Mouse (Mus musculus) left cerebral cortex, postnatal 25 days (tissue): Measurements from ENCODE around the gene Exosc1. TPM values are rescaled to one million over a fixed set of nuclear protein-coding genes. Genes with fewer than 3 reads are reported as not detected.
A peak's percentile ranks its signal among the peaks of the same experiment; 100 is the strongest.
"Not testable (repeated sequence)": the region's sequence is repeated elsewhere in the genome, so short reads cannot be mapped to it uniquely, and the experiment has no call there.

Experiments used
- DNase-seq, 2 experiments: peaks; one replicate each; pipeline ENCODE4 v3.0.0; 2022; ENCODE audit warnings: low spot score in 2 of 2, mixed read lengths in 1 of 2
- intact Hi-C: fragments of 180-260 bp; cut with DNase I; formaldehyde crosslinking; loops from one replicate; pipeline ENCODE4 v1.15.1; 2025
- total RNA-seq, 2 experiments: library from RNA; stranded (reverse); gene quantifications; 2 replicates each; pipeline ENCODE4 v1.2.3; 2021

The Exosc1 gene
- total RNA-seq, 2 experiments from 2014 or later: 28.0 to 28.5 TPM

GRCm38 (mm10) chr19:41916853-41917252, 16.4 kb downstream of the Exosc1 start:
- DNase-seq: no peak
- intact Hi-C loops: no loop called here

DNA sequence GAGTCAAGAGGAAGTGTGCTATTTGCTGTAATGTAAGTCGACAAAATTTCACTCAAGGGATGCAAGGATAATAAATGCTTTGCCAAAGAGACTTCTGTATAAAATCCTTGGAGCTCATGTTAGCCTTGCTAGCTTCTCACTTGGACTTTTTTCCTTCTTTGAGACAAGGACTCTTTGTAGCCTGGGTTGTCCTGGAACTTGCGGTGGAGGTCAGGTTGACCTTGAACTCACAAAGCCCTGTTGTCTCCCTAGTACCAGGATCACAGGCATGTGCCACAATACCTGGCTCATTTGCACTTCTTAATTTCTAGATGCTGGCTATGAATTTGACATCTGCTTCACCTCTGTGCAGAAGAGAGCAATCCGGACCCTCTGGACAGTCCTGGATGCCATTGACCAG, 17.9 kb downstream of the Exosc1 start:
- no peak for DNase-seq
- intact Hi-C loops: no loop called here

- DNase-seq, intact Hi-C loops: not testable (repeated sequence)
These were observed 18.7 kb downstream of the Exosc1 start for GRCm38 (mm10) chr19:41914592-41914882.

DNA sequence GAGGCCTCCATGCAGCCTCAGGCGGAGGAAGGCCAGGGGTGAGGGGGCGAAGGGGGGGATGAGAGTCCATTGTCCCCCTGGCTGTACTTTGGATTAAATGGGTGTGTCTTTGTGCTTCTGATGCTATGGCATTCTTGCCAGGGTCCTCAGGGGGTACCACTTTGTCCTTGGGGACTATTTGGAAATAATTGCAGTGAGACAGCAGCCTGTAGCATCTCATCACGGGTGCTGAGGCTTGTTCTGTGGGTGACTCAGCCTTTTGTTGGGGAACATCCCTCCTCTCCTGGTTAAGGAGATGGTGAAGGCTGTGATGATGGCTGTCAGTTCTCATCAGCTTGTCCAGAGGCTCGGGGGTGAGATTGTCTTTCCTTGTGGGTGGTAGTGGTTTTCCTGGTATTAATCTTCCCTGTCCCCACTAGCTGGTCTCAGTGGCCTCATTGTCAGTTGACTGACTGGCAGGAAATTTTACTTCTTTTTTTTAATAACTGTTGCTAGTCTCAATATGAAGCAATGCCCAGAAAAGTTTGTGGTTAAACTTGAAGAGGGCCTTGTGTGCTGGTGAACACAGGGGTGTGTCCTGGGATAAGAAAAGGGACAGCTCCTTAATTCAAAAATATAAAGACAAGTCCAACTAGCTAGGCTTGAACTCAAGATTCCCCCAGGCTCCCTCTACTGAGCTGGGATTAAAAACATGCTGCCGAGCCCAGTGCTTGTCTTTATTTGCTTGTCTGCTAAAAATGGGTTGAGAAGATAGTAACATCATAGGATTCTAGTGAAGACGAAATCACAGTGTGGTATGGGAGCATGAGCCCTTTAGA, 19.2 kb downstream of the Exosc1 start:
- intact Hi-C loops: no loop called here
- DNase-seq: no peak

DNA sequence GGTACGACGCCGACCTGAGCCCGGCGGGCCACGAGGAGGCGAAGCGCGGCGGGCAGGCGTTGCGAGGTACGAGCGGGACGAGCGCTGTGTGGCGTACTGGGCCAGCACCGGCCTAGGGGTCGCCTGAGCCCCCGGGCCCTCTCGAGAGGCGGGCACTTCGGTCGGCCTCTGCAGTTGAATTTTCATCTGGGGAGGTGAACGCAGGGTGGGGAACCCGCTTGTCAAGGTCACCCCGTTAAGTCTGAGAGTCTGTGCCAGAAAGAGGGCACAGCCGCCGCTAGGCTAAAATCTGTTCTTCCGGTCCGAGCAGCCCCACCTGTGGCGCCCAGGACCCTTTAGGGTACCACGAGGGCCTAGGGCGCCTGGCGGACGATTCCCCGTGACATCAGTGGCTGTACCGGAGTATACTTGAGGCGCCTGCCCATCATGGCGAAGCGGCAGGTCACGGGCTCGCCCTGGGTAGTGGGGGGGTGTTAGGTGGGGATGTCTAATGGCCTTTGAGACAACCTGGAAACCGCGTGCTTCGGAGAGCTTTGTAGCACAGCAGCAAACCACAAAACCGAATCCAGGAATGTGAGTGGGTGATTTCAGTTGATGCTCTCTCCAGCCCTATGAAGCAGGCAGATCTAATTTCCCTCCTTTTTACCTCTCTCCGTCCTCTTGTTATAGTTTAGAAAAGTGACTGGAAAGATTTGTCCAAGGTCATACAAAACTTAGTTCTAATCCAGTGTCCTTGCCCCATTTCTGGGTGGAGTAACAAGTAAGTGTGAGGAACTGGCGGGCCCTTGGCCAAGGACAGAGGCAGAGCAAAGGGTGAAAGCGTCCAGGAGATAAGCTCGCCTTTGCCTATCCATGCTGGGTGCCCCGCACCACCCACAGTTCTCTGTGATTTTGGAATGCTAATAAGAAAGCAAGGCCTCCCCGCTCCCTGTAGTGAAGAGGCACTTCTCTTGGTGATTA, 20.8 kb downstream of the Exosc1 start:
- intact Hi-C loops: no loop called here
- DNase-seq: peak in 1 of 2 experiments; percentile 25

GRCm38 (mm10) chr19:41911178-41912073, 21.8 kb downstream of the Exosc1 start, which contains the start of gene Pgam1:
TSS of gene Pgam1 (plus strand) at chr19:41911923.
- DNase-seq: peak; percentile 95 to 98
- intact Hi-C loops: no loop called here

DNA sequence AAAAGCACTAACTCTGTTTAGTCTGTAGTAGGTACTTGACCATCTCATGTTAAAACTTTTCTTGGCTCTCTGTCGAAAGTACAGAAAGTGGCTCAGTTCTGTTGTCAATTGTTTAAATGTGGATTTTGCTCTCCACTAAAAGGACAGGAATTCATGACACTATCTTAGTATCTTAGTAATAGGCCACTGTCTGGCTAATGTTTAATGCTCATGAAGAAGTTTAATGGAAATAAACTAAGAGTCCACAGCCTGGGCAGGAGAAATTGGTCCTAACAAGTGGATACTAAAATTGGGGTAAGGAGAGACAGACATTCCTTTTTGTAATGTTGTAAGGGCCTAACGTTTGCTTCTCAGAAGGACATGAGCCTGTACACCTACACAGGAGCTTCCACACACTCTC, 22.8 kb downstream of the Exosc1 start:
- DNase-seq: no peak
- intact Hi-C loops: no loop called here

- intact Hi-C loops: no loop called here
- DNase-seq: no peak
These were observed 24.5 kb downstream of the Exosc1 start for GRCm38 (mm10) chr19:41908736-41909135.

- intact Hi-C loops: no loop called here
- DNase-seq: peak in 1 of 2 experiments; percentile 14
These were observed 26.0 kb downstream of the Exosc1 start for GRCm38 (mm10) chr19:41907079-41907760.

DNA sequence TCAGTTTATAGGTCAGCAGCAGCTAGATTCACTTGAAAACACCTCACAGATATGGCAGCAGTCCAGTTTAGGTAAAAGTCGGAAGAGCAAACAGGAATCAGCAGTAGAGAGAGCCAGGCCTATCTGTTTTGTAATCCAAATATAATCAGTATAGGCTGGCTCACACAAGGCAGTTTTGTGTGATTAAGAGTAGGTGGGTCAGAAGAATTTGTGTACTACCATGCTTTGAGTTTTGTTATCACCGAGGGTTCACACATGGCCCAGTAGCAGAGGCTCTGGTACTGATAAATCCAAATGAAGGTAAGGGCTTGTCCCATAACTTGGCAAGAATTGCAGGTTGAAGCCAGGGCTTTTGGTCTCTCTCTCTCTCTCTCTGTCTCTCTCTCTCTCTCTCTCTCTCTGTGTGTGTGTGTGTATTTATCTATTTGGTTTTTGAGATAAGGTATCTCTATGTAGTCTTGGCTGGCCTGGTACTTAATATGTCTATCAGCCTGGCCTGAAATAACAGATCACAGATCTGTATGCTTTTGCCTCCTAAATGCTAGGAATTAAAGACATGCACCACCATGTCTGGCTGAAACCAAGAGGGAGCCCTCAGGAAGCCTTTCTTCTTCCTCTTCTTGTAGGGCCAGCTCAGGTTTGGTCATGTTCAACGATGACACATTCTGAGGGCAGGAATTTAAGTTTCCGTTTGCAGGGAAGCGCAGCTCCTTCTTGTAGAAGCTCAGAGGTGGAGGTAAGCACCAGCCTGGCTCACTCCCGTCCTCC, 26.7 kb downstream of the Exosc1 start:
- intact Hi-C loops: no loop called here
- DNase-seq: no peak

- intact Hi-C loops: no loop called here
These were observed 28.0 kb downstream of the Exosc1 start for GRCm38 (mm10) chr19:41905246-41905645.

DNA sequence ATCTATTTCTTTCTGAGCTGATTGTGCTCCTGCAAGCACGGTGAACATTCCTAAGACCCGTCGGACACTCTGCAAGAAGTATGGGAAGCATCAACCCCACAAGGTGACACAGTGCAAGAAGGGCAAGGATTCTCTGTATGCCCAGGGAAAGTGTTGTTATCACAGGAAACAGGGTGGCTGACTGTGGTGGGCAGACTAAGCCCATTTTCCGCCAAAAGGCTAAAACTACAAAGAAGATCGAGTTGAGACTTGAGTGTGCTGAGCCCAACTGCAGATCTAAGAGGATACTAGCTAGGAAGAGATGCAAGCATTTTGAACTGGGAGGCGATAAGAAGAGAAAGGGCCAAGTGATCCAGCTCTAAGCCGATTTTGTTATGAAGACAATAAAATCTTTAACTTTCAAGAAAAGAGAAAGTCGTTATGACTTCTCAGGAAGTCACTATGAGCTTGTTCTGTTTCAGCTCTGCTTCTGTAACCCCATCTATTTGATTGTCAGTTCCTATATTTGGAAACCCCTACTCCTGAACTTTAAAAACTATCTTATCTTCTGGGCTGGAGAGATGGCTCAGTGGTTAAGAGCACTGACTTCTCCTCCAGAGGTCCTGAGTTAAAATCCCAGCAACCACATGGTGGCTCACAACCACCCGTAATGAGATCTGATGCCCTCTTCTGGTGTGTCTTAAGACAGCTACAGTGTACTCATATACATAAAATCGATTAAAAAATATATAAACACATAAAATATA, 30.2 kb downstream of the Exosc1 start:
- intact Hi-C loops: no loop called here
- no peak for DNase-seq

More at GRCm38 (mm10) chr19:41905246-41905645, 28.0 kb downstream of the Exosc1 start:
- DNase-seq: no peak

DNA sequence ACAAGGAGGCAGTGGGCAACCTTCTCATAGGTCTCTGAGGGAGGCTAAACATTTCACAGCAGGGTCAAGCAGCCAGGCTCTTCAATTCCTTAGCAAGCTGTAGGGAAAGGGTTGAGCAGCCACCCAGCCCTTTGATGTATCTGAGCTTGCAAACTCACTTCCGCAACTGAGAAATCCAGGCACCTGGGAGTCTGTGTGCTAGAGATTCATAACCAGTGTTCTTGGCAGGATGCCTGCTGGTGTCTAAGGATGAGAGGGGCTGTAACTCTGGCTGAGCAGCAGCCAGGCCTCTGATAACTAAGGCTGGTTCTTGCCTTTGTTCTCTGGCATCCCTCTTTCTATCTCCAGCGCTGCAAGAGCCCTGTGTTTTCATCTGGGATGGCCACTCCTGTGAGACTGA, 31.5 kb downstream of the Exosc1 start:
- intact Hi-C loops: no loop called here
- DNase-seq: no peak

DNA sequence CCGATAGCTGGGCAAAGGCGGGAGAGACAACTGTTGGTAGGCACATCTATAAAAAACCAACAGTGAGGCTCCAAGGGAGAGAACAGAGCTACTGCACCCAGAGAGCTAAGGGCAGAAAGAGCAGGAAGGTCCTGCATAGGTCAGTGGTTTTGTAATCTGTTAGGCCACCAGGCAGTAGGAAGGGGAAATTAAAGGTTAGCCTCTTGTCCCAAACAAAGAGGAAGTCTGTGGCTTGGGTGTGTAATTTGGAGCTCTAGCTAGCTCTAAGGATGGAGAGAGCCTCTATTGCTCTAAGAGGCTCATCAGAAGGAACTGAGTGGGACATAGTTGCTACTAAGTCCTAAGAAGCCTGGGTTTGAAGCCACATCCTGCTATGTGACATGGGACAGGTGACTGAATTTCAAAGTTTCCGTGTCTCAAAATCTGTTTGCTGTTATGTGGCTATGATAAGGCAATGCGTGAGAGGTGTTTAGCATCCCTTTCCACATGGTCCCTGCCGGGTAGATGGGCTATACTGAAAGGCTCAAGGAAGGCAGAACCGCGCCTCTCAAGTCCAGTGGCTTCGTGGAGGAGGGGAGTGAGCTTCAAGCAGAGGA, 32.6 kb downstream of the Exosc1 start:
- no peak for DNase-seq
- intact Hi-C loops: no loop called here

DNA sequence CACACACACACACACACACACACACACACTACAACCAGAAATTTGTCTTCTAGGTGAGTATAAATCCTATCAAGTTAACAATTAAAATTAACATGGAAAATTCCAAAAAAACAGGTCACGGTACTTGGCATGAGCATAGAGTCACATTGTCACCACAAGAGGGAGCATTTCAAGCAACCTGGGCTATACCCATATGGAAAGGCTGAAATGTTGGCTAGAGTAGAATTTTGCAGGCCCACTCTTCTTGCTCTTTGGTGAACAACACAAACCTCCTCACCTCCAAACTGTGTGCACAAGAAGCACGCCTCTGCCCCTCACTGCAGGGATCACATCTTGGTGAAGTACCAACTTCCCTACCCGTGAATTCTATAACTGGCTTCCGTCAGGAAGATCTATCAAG, 34.4 kb downstream of the Exosc1 start:
- intact Hi-C loops: loop anchor here (5.0 kb wide), 1 partner anchor 123 kb away; no protein-coding TSS in a partner anchor
- DNase-seq: peak in 1 of 2 experiments; percentile 27

GRCm38 (mm10) chr19:41896319-41896711, 36.9 kb downstream of the Exosc1 start:
- DNase-seq: no peak
- intact Hi-C loops: loop anchor here (5.0 kb wide), 1 partner anchor 126 kb away; no protein-coding TSS in a partner anchor
